Mouse (Mus musculus): Measurements from ENCODE around the gene Gm13271. TPM values are rescaled to one million over a fixed set of nuclear protein-coding genes. Genes with fewer than 3 reads are reported as not detected.
"Not testable (repeated sequence)": the region's sequence is repeated elsewhere in the genome, so short reads cannot be mapped to it uniquely, and the experiment has no call there.

Gm13271 gene
- polyA plus RNA-seq, 1 experiment from 2014 or later: not detected

GRCm38 (mm10) chr4:88802954-88803353, 48.3 kb downstream of the Gm13271 start, which contains the start of gene Gm13287:
Gm13287 (plus strand) TSS chr4:88803254.
- not testable (repeated sequence) for H3K4me2 ChIP-seq (replicated peaks); H3K4me1 ChIP-seq; H3K36me3 ChIP-seq; H3K9me3 ChIP-seq; H3K27me3 ChIP-seq (replicated peaks); H3K4me3 ChIP-seq; H3K9ac ChIP-seq; H3K27ac ChIP-seq; ATAC-seq (ENCODE audit: low FRiP score, low read depth)
- WGBS: no CpG with 5 or more reads among the region's 29 CpGs

Other genes with a start within 250 kb of the Gm13271 start
- not detected in 2 replicates for gene Ifnb1, start 232.1 kb upstream of the Gm13271 start, polyA plus RNA-seq (2016; fragmentation: Nextera tagmentation; extraction: Ambion mirVana)
- gene Ifna15, start 196.6 kb upstream of the Gm13271 start, polyA plus RNA-seq (2016; fragmentation: Nextera tagmentation; extraction: Ambion mirVana): not detected in 2 replicates
- not detected in 2 replicates for gene Ifna14, start 183.1 kb upstream of the Gm13271 start, polyA plus RNA-seq (2016; fragmentation: Nextera tagmentation; extraction: Ambion mirVana)
- gene Ifna9, start 162.5 kb upstream of the Gm13271 start, polyA plus RNA-seq (2016; fragmentation: Nextera tagmentation; extraction: Ambion mirVana): not detected in 2 replicates
- not detected in 2 replicates for gene Ifna12, start 151.5 kb upstream of the Gm13271 start, polyA plus RNA-seq (2016; fragmentation: Nextera tagmentation; extraction: Ambion mirVana)
- gene C87499, start 120.5 kb upstream of the Gm13271 start, polyA plus RNA-seq (2016; fragmentation: Nextera tagmentation; extraction: Ambion mirVana): not detected in 2 replicates
- gene Ifna13, start 110.4 kb upstream of the Gm13271 start, polyA plus RNA-seq (2016; fragmentation: Nextera tagmentation; extraction: Ambion mirVana): not detected in 2 replicates
- not detected in 2 replicates for gene Ifna16, start 77.9 kb upstream of the Gm13271 start, polyA plus RNA-seq (2016; fragmentation: Nextera tagmentation; extraction: Ambion mirVana)
- not detected in 2 replicates for gene Ifna2, start 71.0 kb upstream of the Gm13271 start, polyA plus RNA-seq (2016; fragmentation: Nextera tagmentation; extraction: Ambion mirVana)
- not detected in 2 replicates for gene Ifnab, start 63.5 kb upstream of the Gm13271 start, polyA plus RNA-seq (2016; fragmentation: Nextera tagmentation; extraction: Ambion mirVana)
- gene Gm26566, start 33.1 kb upstream of the Gm13271 start, polyA plus RNA-seq (2016; fragmentation: Nextera tagmentation; extraction: Ambion mirVana): 1.6 and 2.0 TPM in 2 replicates
- 127 and 132 TPM in 2 replicates for gene Klhl9, start 32.4 kb upstream of the Gm13271 start, polyA plus RNA-seq (2016; fragmentation: Nextera tagmentation; extraction: Ambion mirVana)
- 0.32 and 0.46 TPM in 2 replicates for gene Gm13283, start 5.3 kb downstream of the Gm13271 start, polyA plus RNA-seq (2016; fragmentation: Nextera tagmentation; extraction: Ambion mirVana)
- gene Gm13290, start 19.0 kb downstream of the Gm13271 start, polyA plus RNA-seq (2016; fragmentation: Nextera tagmentation; extraction: Ambion mirVana): 0.22 TPM in 1 of 2 replicates, not detected in the other
- not detected in 2 replicates for gene Gm13289, start 22.1 kb downstream of the Gm13271 start, polyA plus RNA-seq (2016; fragmentation: Nextera tagmentation; extraction: Ambion mirVana)
- gene Gm13272, start 25.0 kb downstream of the Gm13271 start, polyA plus RNA-seq (2016; fragmentation: Nextera tagmentation; extraction: Ambion mirVana): not detected in 2 replicates
- gene Ifnz, start 27.3 kb downstream of the Gm13271 start, polyA plus RNA-seq (2016; fragmentation: Nextera tagmentation; extraction: Ambion mirVana): not detected in 2 replicates
- gene Gm13276, start 30.8 kb downstream of the Gm13271 start, polyA plus RNA-seq (2016; fragmentation: Nextera tagmentation; extraction: Ambion mirVana): not detected in 2 replicates
- gene Gm13277, start 33.8 kb downstream of the Gm13271 start, polyA plus RNA-seq (2016; fragmentation: Nextera tagmentation; extraction: Ambion mirVana): not detected in 2 replicates
- not detected in 2 replicates for gene Gm13278, start 36.7 kb downstream of the Gm13271 start, polyA plus RNA-seq (2016; fragmentation: Nextera tagmentation; extraction: Ambion mirVana)
- gene Gm13275, start 39.6 kb downstream of the Gm13271 start, polyA plus RNA-seq (2016; fragmentation: Nextera tagmentation; extraction: Ambion mirVana): not detected in 2 replicates
- not detected in 2 replicates for gene Gm13279, start 42.5 kb downstream of the Gm13271 start, polyA plus RNA-seq (2016; fragmentation: Nextera tagmentation; extraction: Ambion mirVana)
- 0.58 and 0.77 TPM in 2 replicates for gene Gm13285, start 44.8 kb downstream of the Gm13271 start, polyA plus RNA-seq (2016; fragmentation: Nextera tagmentation; extraction: Ambion mirVana)
- gene Gm13287, start 48.4 kb downstream of the Gm13271 start, polyA plus RNA-seq (2016; fragmentation: Nextera tagmentation; extraction: Ambion mirVana): not detected in 2 replicates
- gene Gm13288, start 50.7 kb downstream of the Gm13271 start, polyA plus RNA-seq (2016; fragmentation: Nextera tagmentation; extraction: Ambion mirVana): not detected in 2 replicates
- gene Ifna7, start 61.4 kb downstream of the Gm13271 start, polyA plus RNA-seq (2016; fragmentation: Nextera tagmentation; extraction: Ambion mirVana): not detected in 2 replicates
- not detected in 2 replicates for gene Ifna11, start 65.1 kb downstream of the Gm13271 start, polyA plus RNA-seq (2016; fragmentation: Nextera tagmentation; extraction: Ambion mirVana)
- not detected in 2 replicates for gene Ifna6, start 72.5 kb downstream of the Gm13271 start, polyA plus RNA-seq (2016; fragmentation: Nextera tagmentation; extraction: Ambion mirVana)
- not detected in 2 replicates for gene Ifna5, start 80.7 kb downstream of the Gm13271 start, polyA plus RNA-seq (2016; fragmentation: Nextera tagmentation; extraction: Ambion mirVana)
- not detected in 2 replicates for gene Ifna4, start 87.0 kb downstream of the Gm13271 start, polyA plus RNA-seq (2016; fragmentation: Nextera tagmentation; extraction: Ambion mirVana)
- not detected in 2 replicates for gene Ifna1, start 95.2 kb downstream of the Gm13271 start, polyA plus RNA-seq (2016; fragmentation: Nextera tagmentation; extraction: Ambion mirVana)
- gene Ifne, start 125.3 kb downstream of the Gm13271 start, polyA plus RNA-seq (2016; fragmentation: Nextera tagmentation; extraction: Ambion mirVana): not detected in 2 replicates